Mouse (Mus musculus) granulocyte monocyte progenitor cell, adult 5-6 weeks (primary cell): ENCODE data around the gene Rit1. TPM values are rescaled to one million over a fixed set of nuclear protein-coding genes. Genes with fewer than 3 reads are reported as not detected.
A peak's percentile ranks its signal among the peaks of the same experiment; 100 is the strongest.
"Not testable (repeated sequence)": the region's sequence is repeated elsewhere in the genome, so short reads cannot be mapped to it uniquely, and the experiment has no call there.

Source experiments
- ATAC-seq: replicated peaks from 2 replicates; pipeline ENCODE4 v1.8.0; 2016; ENCODE audit warnings: mild to moderate bottlenecking, moderate TSS enrichment, inconsistent platforms; ENCODE audit not compliant: poor library complexity, severe bottlenecking
- total RNA-seq, 2 experiments: library from RNA; stranded (forward) in 1 of 2; stranded (reverse) in 1 of 2; fragments of 200-712, 200-1000 nt in 1 of 2; fragments of >200 nt in 1 of 2; fragmentation: Nextera tagmentation in 1 of 2; gene quantifications; 2 replicates each; pipeline ENCODE4 v1.2.3; 2014 to 2017

Gene Rit1
- total RNA-seq, 2 experiments from 2014 or later, result 20.5 to 26.5 TPM

DNA sequence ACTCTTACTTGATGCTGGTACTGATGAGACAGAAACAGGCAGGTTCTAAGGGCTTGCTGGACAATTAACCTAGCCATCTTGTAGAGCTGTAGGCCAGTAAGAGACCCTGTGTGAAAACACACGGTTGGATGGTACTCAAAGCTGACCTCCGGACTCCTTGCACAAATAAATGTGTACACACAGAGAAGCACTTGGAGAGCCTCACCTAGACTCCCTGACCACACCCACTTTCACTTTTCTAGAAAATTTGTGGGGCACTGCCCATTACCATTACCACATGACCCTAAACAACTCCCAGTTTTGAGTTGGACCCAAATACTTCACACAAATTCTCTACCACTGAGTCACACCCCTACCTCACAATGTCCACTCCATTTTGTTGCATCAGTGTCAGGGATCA is 19.9 kb downstream of the Rit1 start:
- ATAC-seq, result no peak

- peak; percentile 90 for ATAC-seq
These were observed 22.0 kb downstream of the Rit1 start for GRCm38 (mm10) chr3:88738641-88739040.

DNA sequence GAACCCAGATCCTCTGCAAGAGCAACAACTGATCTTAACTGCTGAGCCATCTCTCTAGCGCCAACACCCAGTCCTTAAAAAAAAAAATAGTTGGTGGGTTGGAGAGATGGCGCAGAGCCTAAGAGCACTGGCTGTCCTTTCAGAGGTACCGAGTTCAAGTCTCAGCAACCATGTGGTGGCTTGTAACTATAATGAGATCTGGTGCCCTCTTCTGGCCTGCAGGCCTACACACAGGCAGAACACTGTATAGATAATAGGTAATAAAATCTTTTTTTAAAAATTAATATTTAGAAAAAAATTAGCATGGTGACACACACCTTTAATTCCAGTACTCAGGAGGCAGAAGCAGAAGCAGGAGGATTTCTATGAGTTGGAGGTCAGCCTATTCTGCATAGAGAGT is 23.5 kb downstream of the Rit1 start:
- no peak for ATAC-seq

DNA sequence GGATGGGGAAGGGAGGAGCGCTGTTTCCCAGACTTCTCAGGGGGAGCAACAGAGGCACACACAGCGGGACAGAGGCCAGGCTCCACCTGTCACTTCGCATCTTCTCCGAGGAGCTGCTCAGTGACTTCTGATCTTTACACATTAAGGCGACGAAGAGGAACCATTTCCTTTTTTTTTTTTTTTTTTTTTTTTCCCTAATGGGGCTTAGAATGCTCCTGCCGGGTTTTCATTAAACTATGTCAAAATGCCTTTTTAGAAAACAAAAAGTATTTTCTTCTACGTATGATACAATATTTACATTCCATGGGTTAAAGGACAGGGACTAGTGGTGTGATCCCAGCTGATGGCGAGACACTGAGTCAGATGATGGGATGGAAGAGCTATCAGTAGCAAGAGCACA is 28.9 kb downstream of the Rit1 start:
- ATAC-seq, result no peak

GRCm38 (mm10) chr3:88746139-88746870 is 29.7 kb downstream of the Rit1 start:
- no peak for ATAC-seq

GRCm38 (mm10) chr3:88746871-88747231 is 30.2 kb downstream of the Rit1 start:
- no peak for ATAC-seq

- ATAC-seq, result peak; percentile 35; the same call in 1 of the 2 replicates
These were observed 37.6 kb downstream of the Rit1 start for GRCm38 (mm10) chr3:88754283-88754682.

DNA sequence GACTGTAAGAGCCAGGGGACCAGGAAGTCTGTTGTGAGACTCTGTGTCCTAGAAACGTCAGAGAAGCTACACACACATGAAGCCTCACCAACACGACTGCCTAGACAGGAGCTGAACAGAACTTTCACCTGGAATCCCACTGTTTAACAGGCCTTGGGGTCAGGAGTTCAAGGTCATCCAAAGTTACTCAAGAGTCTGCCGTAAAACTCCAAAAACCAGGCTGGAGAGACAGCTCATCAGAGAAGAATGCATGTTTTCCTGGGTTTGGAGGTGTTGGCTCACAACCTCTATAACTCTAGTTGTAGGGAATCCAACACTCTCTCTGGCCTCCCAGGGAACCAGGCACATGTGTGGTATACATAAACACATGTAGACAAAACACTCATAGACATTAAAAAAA is 38.9 kb downstream of the Rit1 start:
- no peak for ATAC-seq

DNA sequence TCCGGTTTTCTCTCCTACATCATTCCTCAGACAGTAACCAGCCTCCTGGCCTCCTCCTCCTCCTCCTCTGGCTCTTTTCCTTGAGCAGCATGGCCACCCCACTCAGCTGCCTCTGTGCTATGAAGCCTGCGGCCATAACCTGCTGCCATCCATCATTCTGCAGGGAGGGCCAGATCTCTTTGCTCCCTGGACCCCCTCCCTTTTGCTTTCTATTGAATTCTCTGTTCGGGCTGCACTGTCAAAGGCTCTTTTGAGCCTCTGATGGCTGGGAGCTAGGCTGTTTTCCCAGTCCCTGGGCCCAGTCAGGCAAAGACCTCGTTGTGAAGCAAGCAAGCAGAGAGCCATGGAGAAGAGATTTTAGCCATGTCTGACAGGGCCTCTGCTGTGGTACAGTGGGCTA is 39.6 kb downstream of the Rit1 start:
- no peak for ATAC-seq

- no peak for ATAC-seq
These were observed 41.4 kb downstream of the Rit1 start for GRCm38 (mm10) chr3:88758045-88758500.

DNA sequence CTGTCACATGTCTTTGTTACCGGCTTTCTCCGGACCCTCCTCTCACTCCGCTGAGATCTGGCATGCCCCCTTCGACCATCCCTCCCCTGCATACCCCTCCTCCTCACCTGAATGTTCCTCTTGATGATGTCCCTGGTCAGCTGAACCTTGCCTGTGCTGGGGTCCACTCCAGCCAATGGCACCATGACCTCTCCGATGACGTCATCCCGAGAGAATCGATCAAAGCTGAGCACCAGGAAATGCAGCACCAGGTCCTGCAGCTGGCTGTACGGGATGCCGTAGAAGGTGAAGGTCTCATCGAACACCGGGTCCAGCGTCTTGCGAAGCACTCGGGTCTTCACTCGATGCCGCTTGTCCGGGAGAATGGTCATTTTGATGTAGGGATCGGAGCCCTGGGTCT is 45.0 kb downstream of the Rit1 start:
- ATAC-seq, result no peak

DNA sequence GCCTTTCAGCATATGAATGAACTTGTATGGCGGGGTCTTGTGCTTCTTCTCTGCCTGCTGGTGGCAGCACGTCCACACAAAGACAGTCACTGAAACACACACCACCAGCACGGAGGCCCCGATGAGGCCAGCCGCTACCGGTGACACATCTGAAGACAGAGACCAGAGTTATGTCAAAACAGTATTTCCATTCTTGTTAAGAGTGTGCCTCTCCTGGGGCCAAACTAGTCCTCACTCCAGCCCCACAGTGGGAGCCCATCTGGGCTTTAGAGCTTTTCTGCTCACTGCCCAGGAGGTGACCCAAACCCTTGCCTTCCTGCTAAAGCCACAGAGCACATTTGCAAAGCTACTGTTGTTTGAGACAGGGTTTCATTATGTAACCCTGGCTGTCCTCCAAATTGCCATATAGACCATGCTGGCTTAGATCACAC is 45.8 kb downstream of the Rit1 start:
- ATAC-seq, result no peak; the same call in 1 of the 2 replicates

DNA sequence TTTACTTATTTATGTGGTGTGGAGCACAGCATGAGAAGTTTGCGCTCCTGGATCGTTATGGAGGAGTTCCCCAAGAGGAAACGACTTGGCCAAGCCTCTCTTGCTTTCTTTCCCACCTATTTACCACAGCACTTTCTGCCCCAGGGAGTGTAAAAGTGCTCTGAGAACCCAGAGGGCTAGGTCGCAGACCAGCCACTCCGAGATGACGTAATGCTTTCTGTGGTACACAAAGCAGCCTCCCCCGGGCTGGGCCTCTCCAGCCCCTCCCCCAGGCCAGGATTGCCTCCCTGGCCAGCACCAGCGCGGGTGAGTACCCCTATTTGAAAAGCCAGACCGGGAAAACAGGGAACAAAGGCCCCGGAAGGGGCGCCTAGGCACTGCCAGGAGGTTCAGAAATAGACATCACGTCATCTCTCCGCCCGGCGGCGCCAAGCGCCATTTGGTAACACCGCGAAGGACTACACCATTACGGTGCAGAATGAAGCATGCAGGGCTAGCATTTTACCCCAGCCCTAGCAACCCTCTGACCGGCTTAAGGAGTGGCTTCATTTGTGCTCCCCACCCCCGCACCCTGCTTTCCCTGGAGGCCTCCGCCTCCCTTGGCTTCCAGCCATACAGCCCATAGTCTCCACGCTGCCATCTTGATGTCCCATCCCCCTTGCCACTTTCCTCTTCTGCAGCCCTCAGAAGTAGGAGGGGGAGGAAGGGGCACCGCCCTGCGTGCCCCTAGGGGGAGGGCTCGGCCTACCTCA is 54.7 kb downstream of the Rit1 start:
- peak; percentile 59 for ATAC-seq

- not testable (repeated sequence) for ATAC-seq
These were observed 55.3 kb downstream of the Rit1 start for GRCm38 (mm10) chr3:88771941-88772280.

- peak; percentile 57 for ATAC-seq
These were observed 55.8 kb downstream of the Rit1 start for GRCm38 (mm10) chr3:88772399-88772798.

GRCm38 (mm10) chr3:88773163-88773562 is 56.5 kb downstream of the Rit1 start:
- not testable (repeated sequence) for ATAC-seq

DNA sequence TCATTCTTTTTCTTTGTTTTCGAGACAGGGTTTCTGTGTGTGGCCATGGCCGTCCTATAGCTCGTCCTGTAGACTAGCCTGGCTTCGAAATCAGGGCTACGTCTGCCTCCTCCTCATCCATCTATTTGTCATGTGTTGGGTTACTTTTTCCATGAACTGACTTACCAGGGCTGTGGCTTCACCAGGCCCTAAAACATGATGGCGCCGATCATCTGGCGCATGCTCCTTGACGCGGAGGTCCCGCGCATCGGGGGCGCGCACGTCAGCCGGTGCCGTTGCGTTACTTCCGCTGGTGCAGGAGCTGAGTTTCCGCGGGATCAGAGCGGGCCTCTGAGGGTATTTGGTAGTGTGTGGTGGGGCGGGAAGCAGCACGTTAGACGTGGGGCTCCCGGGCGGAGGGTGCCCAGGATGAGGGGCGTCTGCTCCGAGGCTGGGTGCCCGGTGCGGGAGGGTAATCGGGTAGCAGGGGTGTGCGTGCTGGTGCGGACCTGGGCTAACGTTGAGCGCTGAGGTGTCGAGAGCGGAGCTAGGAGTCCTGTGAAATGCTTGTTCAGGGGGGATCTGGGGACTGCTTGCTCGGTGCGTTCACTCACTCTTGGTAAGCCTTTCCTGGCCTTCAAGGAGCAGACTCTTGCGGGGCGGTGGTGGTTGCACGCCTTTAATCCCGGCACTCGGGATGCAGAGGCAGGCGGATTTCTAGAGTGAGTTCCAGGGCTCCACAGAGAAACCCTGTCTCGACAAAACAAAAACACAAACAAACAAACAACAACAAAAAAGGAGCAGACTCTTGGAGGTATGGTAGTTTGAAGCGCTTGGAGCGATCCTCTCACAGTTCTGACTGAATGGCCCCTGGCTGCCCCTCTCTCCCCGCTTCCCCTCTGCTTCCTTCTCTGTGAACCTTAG is 58.6 kb downstream of the Rit1 start, which contains the start of gene Syt11:
TSS of gene Syt11 (minus strand) at position 226 of the 903 bp plus-strand sequence.
- peak; percentile 83 for ATAC-seq
